Comparison of ENCODE assay signal across 15 mouse cellular contexts in genomic region chr4:55707916-55708315, GRCm38 (mm10).
DNase-seq lines count a peak whose midpoint lies in the region; ATAC-seq and TF ChIP-seq lines count a peak whose summit lies in the region.
"Had no signal": no experiment of that assay in that cellular context is flagged by ENCODE, and none has a peak within 500 bp of the region (broad histone marks: within the 10 kb centered on the region; RNA-seq: fewer than 3 reads in every experiment).

No protein-coding gene starts in this region.

- no peak for TF ChIP-seq POLR2A in liver, adult 2 months (IDR thresholded peaks at IDR 0.05; ENCODE audit: extremely low read depth, insufficient read depth, low read length)

- no peak overlapping the region for H3K9ac ChIP-seq in liver, adult 2 months (ENCODE audit: low read depth, low read length)
- H3K9ac ChIP-seq: limb, embryonic 13.5 days had no signal

- no peaks in the 10 kb centered on the region for H3K36me3 ChIP-seq in liver, adult 2 months (ENCODE audit: control insufficient read depth, insufficient read depth, low read length)
- H3K36me3 ChIP-seq: limb, embryonic 13.5 days had no signal

- H3K27ac ChIP-seq in liver, adult 2 months (replicated peaks; ENCODE audit: insufficient read depth, low read depth, low read length): no peak overlapping the region
- H3K27ac ChIP-seq: limb, embryonic 13.5 days; macrophage had no signal

- no peak for TF ChIP-seq CTCF in liver, adult 2 months (IDR thresholded peaks at IDR 0.05; ENCODE audit: low read depth, low read length)

- 71% methylated on average over 10 of the region's 10 CpGs for WGBS in liver, adult 2 months

- no peaks in the 10 kb centered on the region for H3K27me3 ChIP-seq in liver, adult 2 months (ENCODE audit: control insufficient read depth, insufficient read depth, low read length)
- H3K27me3 ChIP-seq: limb, embryonic 13.5 days had no signal

- DNase-seq in frontal cortex, postnatal 14 days (ENCODE audit: low spot score in 2 of 2): no peak
- DNase-seq in liver, adult 2 months (ENCODE audit: extremely low read depth, low read depth, low spot score): peak; percentile 83
- no peak for DNase-seq in liver
- peak; percentile 3 for DNase-seq in left cerebral cortex, adult 11 months (ENCODE audit: low spot score)
- peak; percentile 22 to 36 for DNase-seq in right cerebral cortex, postnatal 36 days (ENCODE audit: low spot score in 2 of 2)
- no peak for DNase-seq in adrenal gland, postnatal 4 days (ENCODE audit: low spot score in 2 of 2)
- no peak for DNase-seq in gastrocnemius, postnatal 36 days
- DNase-seq: B cell, adult 2 months; cerebellum, adult 2 months; heart, postnatal 36 days; lung, adult 2 months; midbrain, embryonic 14.5 days had no signal

- H3K4me3 ChIP-seq in liver, adult 2 months (ENCODE audit: insufficient read depth, low read depth, low read length): no peak overlapping the region
- H3K4me3 ChIP-seq: limb, embryonic 13.5 days had no signal

- H3K79me2 ChIP-seq in liver, adult 2 months (ENCODE audit: control insufficient read depth, insufficient read depth, low read length): no peaks in the 10 kb centered on the region

- intact Hi-C loops in gastrocnemius, postnatal 36 days (cut with DNase I): no loop called here

- ATAC-seq in frontal cortex, adult (ENCODE audit: low TSS enrichment): peak; percentile 79

- peaks cover 5% of the 10 kb centered on the region for H3K4me1 ChIP-seq in liver, adult 2 months (ENCODE audit: control insufficient read depth, insufficient read depth, low read length)
- H3K4me1 ChIP-seq: limb, embryonic 13.5 days had no signal

Comparison
In these comparisons a context has a peak if more than half of its experiments do, and no peak if none do; other contexts are left out.
1. DNase-seq: peak in liver, adult 2 months (single experiment), left cerebral cortex, adult 11 months (single experiment) and right cerebral cortex, postnatal 36 days (2 of 2); none in frontal cortex, postnatal 14 days (0 of 2), liver (single experiment), adrenal gland, postnatal 4 days (0 of 2) and gastrocnemius, postnatal 36 days (0 of 2).